Mouse (Mus musculus): Measurements from ENCODE around the gene Zfp229. TPM values are rescaled to one million over a fixed set of nuclear protein-coding genes. Genes with fewer than 3 reads are reported as not detected.

The Zfp229 gene
- polyA plus RNA-seq, 1 experiment from 2014 or later, result 10.4 TPM

Other genes with a start within 250 kb of the Zfp229 start
- 8.6 and 10.5 TPM in 2 replicates for gene Zfp53, start 241.8 kb upstream of the Zfp229 start, polyA plus RNA-seq (2014; fragmentation: Nextera tagmentation; extraction: Ambion mirVana)
- gene Zfp52, start 195.3 kb upstream of the Zfp229 start, polyA plus RNA-seq (2014; fragmentation: Nextera tagmentation; extraction: Ambion mirVana), result 2.1 and 2.9 TPM in 2 replicates
- gene Zfp948, start 163.8 kb upstream of the Zfp229 start, polyA plus RNA-seq (2014; fragmentation: Nextera tagmentation; extraction: Ambion mirVana), result 19.0 and 21.1 TPM in 2 replicates
- gene Zfp983, start 80.2 kb upstream of the Zfp229 start, polyA plus RNA-seq (2014; fragmentation: Nextera tagmentation; extraction: Ambion mirVana), result 9.6 and 9.9 TPM in 2 replicates
- gene Gm10226, start 38.9 kb upstream of the Zfp229 start, polyA plus RNA-seq (2014; fragmentation: Nextera tagmentation; extraction: Ambion mirVana), result 13.5 TPM in 2 replicates
- 24.1 and 24.7 TPM in 2 replicates for gene Zfp760, start 23.1 kb upstream of the Zfp229 start, polyA plus RNA-seq (2014; fragmentation: Nextera tagmentation; extraction: Ambion mirVana)
- 6.9 and 8.1 TPM in 2 replicates for gene Zfp820, start 115.0 kb downstream of the Zfp229 start, polyA plus RNA-seq (2014; fragmentation: Nextera tagmentation; extraction: Ambion mirVana)
- 8.6 and 10.0 TPM in 2 replicates for gene Zfp995, start 179.1 kb downstream of the Zfp229 start, polyA plus RNA-seq (2014; fragmentation: Nextera tagmentation; extraction: Ambion mirVana)
- gene Zfp942, start 231.7 kb downstream of the Zfp229 start, polyA plus RNA-seq (2014; fragmentation: Nextera tagmentation; extraction: Ambion mirVana), result 27.2 and 27.9 TPM in 2 replicates
- gene Zfp943, start 231.8 kb downstream of the Zfp229 start, polyA plus RNA-seq (2014; fragmentation: Nextera tagmentation; extraction: Ambion mirVana), result 21.5 and 24.7 TPM in 2 replicates

Data from hindbrain, embryonic 11.5 days (tissue).